Mouse (Mus musculus) heart, adult 2 months (tissue): Measurements from ENCODE around the gene Cradd.

Source experiments
- CTCF ChIP-seq: fragments of 200-600 bp; IDR thresholded peaks from 2 replicates; pipeline ENCODE4 v1.8.1; 2022; ENCODE audit warnings: antibody characterized with exemption, mild to moderate bottlenecking, moderate library complexity
- EP300 ChIP-seq: fragments of 200-500 bp; IDR thresholded peaks from 2 replicates; pipeline ENCODE4 v1.6.1; 2011; ENCODE audit warnings: low read depth, low read length, control low read depth; ENCODE audit not compliant: insufficient read depth

GRCm38 (mm10) chr10:95180177-95180576, 143.8 kb downstream of the Cradd start:
- TF ChIP-seq CTCF, result no peak
- TF ChIP-seq EP300, result no peak
